Comparison of ENCODE assay signal across 9 mouse cellular contexts in the genomic region with DNA sequence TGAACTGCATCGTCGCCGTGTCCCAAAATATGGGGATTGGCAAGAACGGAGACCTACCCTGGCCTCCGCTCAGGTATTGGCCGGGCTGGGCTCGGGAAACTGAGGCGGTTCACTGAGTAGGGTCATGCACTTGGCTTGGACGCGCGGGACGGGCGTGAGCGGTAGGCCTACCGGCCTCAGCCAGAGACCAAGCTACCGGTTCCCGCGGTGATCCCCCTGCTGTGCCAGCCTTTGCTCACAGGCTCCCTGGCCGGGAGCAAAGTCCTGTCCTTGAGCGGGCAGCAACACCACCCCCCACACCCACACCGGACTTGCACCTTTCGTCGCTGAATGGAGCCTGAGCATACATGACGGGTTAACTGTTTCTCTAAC. TPM values are rescaled to one million over a fixed set of nuclear protein-coding genes. Genes with fewer than 3 reads are reported as not detected.
DNase-seq lines count a peak whose midpoint lies in the region; ATAC-seq and TF ChIP-seq lines count a peak whose summit lies in the region.
"Had no signal": no experiment of that assay in that cellular context is flagged by ENCODE, and none has a peak within 500 bp of the region (broad histone marks: within the 10 kb centered on the region; RNA-seq: fewer than 3 reads in every experiment).

No protein-coding gene starts in this region.

- TF ChIP-seq CTCF in heart, adult 2 months (IDR thresholded peaks at IDR 0.05) = no peak
- TF ChIP-seq CTCF in cortical plate, adult 2 months (IDR thresholded peaks at IDR 0.05; ENCODE audit: extremely low read depth, insufficient read depth, low read length) = no peak
- TF ChIP-seq CTCF in hindbrain, postnatal 0 days (IDR thresholded peaks at IDR 0.05; ENCODE audit: low read depth) = no peak

- no peaks in the 10 kb centered on the region for H3K9me3 ChIP-seq in hindbrain, postnatal 0 days (ENCODE audit: low read length)
- H3K9me3 ChIP-seq in liver, embryonic 15.5 days (replicated peaks) = no peaks in the 10 kb centered on the region

- H3K27ac ChIP-seq in heart, adult 2 months = peak overlapping the region; percentile 58
- no peak overlapping the region for H3K27ac ChIP-seq in cortical plate, adult 2 months (ENCODE audit: insufficient read depth, low read length)
- H3K27ac ChIP-seq in hindbrain, postnatal 0 days = no peak overlapping the region
- peak overlapping the region; percentile 81 for H3K27ac ChIP-seq in liver, embryonic 15.5 days (replicated peaks)

- peak overlapping the region; percentile 87 for H3K4me3 ChIP-seq in heart, adult 2 months
- peak overlapping the region; percentile 67 for H3K4me3 ChIP-seq in cortical plate, adult 2 months (ENCODE audit: insufficient read depth, low read length)
- H3K4me3 ChIP-seq in hindbrain, postnatal 0 days (ENCODE audit: low read length) = peak overlapping the region; percentile 64
- peak overlapping the region; percentile 91 for H3K4me3 ChIP-seq in liver, embryonic 15.5 days (replicated peaks)

- H3K4me2 ChIP-seq in hindbrain, postnatal 0 days (ENCODE audit: low read depth, low read length) = peak overlapping the region; percentile 82
- H3K4me2 ChIP-seq in liver, embryonic 15.5 days = peak overlapping the region; percentile 97

- H3K27me3 ChIP-seq in heart, adult 2 months (ENCODE audit: control insufficient read depth, insufficient read depth, low read length) = no peaks in the 10 kb centered on the region
- no peaks in the 10 kb centered on the region for H3K27me3 ChIP-seq in hindbrain, postnatal 0 days (ENCODE audit: insufficient read depth, low read length)
- no peaks in the 10 kb centered on the region for H3K27me3 ChIP-seq in liver, embryonic 15.5 days

- intact Hi-C loops in heart, adult 2 months (cut with DNase I) = loop anchor here (2.0 to 5.0 kb wide), 2 partner anchors 128 to 387 kb away; no protein-coding TSS in a partner anchor
- intact Hi-C loops in heart, postnatal 36 days (cut with DNase I) = loop anchor here (5.0 kb wide), 1 partner anchor 387 kb away; no protein-coding TSS in a partner anchor

- H3K79me2 ChIP-seq in heart, adult 2 months (replicated peaks; ENCODE audit: control insufficient read depth, insufficient read depth, low read length) = no peaks in the 10 kb centered on the region

- peaks cover 4% of the 10 kb centered on the region for H3K4me1 ChIP-seq in heart, adult 2 months (ENCODE audit: control insufficient read depth, insufficient read depth, low read length)
- H3K4me1 ChIP-seq in cortical plate, adult 2 months (ENCODE audit: control insufficient read depth, insufficient read depth, low read length) = peaks cover 2% of the 10 kb centered on the region
- 0 out of 2 replicates have a peak, but pooled peaks cover 3% of the 10 kb centered on the region for H3K4me1 ChIP-seq in hindbrain, postnatal 0 days (ENCODE audit: insufficient read depth, low read length)
- H3K4me1 ChIP-seq in liver, embryonic 15.5 days (replicated peaks) = peaks cover 34% of the 10 kb centered on the region

- peak overlapping the region; percentile 64 for H3K9ac ChIP-seq in heart, adult 2 months (ENCODE audit: low read depth, low read length)
- H3K9ac ChIP-seq in hindbrain, postnatal 0 days (replicated peaks; ENCODE audit: low read length) = peak overlapping the region; percentile 63; the same call in 1 of the 2 replicates
- peak overlapping the region; percentile 76 for H3K9ac ChIP-seq in liver, embryonic 15.5 days

- ATAC-seq in hindbrain, postnatal 0 days = peak; percentile 44
- ATAC-seq in liver, embryonic 15.5 days (ENCODE audit: insufficient read depth) = peak; percentile 33

- no peak for TF ChIP-seq POLR2A in heart, adult 2 months (IDR thresholded peaks at IDR 0.05; ENCODE audit: insufficient read depth, low read depth, low read length)
- TF ChIP-seq POLR2A in cortical plate, adult 2 months (IDR thresholded peaks at IDR 0.05; ENCODE audit: extremely low read depth, insufficient read depth, low read length) = no peak

- H3K36me3 ChIP-seq in heart, adult 2 months (ENCODE audit: control insufficient read depth, insufficient read depth, low read length) = no peaks in the 10 kb centered on the region
- no peaks in the 10 kb centered on the region; the same call in 1 of the 2 replicates for H3K36me3 ChIP-seq in hindbrain, postnatal 0 days (ENCODE audit: insufficient read depth, low read length)
- peaks cover 37% of the 10 kb centered on the region for H3K36me3 ChIP-seq in liver, embryonic 15.5 days (replicated peaks)

- DNase-seq in heart, adult 2 months = no peak
- no peak for DNase-seq in heart, postnatal 36 days
- no peak for DNase-seq in hindbrain, postnatal 0 days (ENCODE audit: low spot score)
- DNase-seq in frontal cortex, adult 2 months (ENCODE audit: extremely low spot score in 1 of 2, low spot score in 1 of 2) = no peak
- DNase-seq in embryo, embryonic 10 days (ENCODE audit: low spot score) = no peak
- no peak for DNase-seq in layer of hippocampus, adult 8-10 months (ENCODE audit: low spot score in 2 of 2)

- 1% methylated on average over 24 of the region's 24 CpGs for WGBS in heart, adult 2 months
- under 1% methylated on average over 24 of the region's 24 CpGs for WGBS in hindbrain, postnatal 0 days
- WGBS in liver, embryonic 15.5 days (ENCODE audit: insufficient replicate concordance) = under 1% methylated on average over 24 of the region's 24 CpGs

- no peak for TF ChIP-seq EP300 in heart, adult 2 months (IDR thresholded peaks at IDR 0.05; ENCODE audit: insufficient read depth, low read depth, low read length)

RNA-seq across cellular contexts. Expression of gene Msh3, which starts 0.5 kb away (rescaled TPM):
- 1 to 10 TPM; 7.2 to 9.1 TPM for total RNA-seq in heart, adult 2 months (2021)
- polyA plus RNA-seq in heart, adult 2 months (2012; rRNA removed) = 3.9 and 5.7 TPM in 2 replicates
- total RNA-seq in heart, postnatal 36 days (2021) = 10 to 100 TPM in 1 of 2 experiments, 1 to 10 TPM in 1; 9.5 to 11.3 TPM
- polyA plus RNA-seq in cortical plate, adult 2 months (2012; rRNA removed) = 20.2 and 20.8 TPM in 2 replicates
- total RNA-seq in hindbrain, postnatal 0 days (2014; rRNA removed) = 14.4 and 15.0 TPM in 2 replicates
- polyA plus RNA-seq in hindbrain, postnatal 0 days (2015; fragmentation: Nextera tagmentation; extraction: Ambion mirVana) = 21.1 and 21.9 TPM in 2 replicates
- 8.1 and 8.8 TPM in 2 replicates for polyA plus RNA-seq in liver, embryonic 15.5 days (2015; fragmentation: Nextera tagmentation; extraction: Ambion mirVana)
- 21.2 and 25.4 TPM in 2 replicates for polyA plus RNA-seq in frontal cortex, adult 2 months (2012; rRNA removed)
- total RNA-seq in layer of hippocampus, adult 8-10 months (2022) = 10 to 100 TPM; 24.1 to 29.0 (median 25.4) TPM

RNA-seq across cellular contexts. Expression of gene Dhfr, which starts 0.7 kb away (rescaled TPM):
- under 1 TPM; 0.78 to 0.84 TPM for total RNA-seq in heart, adult 2 months (2021)
- 0.39 and 0.91 TPM in 2 replicates for polyA plus RNA-seq in heart, adult 2 months (2012; rRNA removed)
- total RNA-seq in heart, postnatal 36 days (2021) = 1 to 10 TPM in 1 of 2 experiments, under 1 TPM in 1; 0.87 to 1.2 TPM
- polyA plus RNA-seq in cortical plate, adult 2 months (2012; rRNA removed) = 2.5 TPM in 2 replicates
- 4.1 and 4.3 TPM in 2 replicates for total RNA-seq in hindbrain, postnatal 0 days (2014; rRNA removed)
- 4.5 and 5.3 TPM in 2 replicates for polyA plus RNA-seq in hindbrain, postnatal 0 days (2015; fragmentation: Nextera tagmentation; extraction: Ambion mirVana)
- polyA plus RNA-seq in liver, embryonic 15.5 days (2015; fragmentation: Nextera tagmentation; extraction: Ambion mirVana) = 14.3 and 15.9 TPM in 2 replicates
- 1.8 and 2.3 TPM in 2 replicates for polyA plus RNA-seq in frontal cortex, adult 2 months (2012; rRNA removed)
- 1 to 10 TPM; 1.5 to 1.7 (median 1.7) TPM for total RNA-seq in layer of hippocampus, adult 8-10 months (2022)

RNA-seq across cellular contexts. Expression of gene Gm20379, which starts 49.5 kb away (rescaled TPM):
- total RNA-seq in heart, adult 2 months (2021) = not detected
- polyA plus RNA-seq in heart, adult 2 months (2012; rRNA removed) = not detected in 2 replicates
- total RNA-seq in heart, postnatal 36 days (2021) = not detected
- polyA plus RNA-seq in cortical plate, adult 2 months (2012; rRNA removed) = not detected in 2 replicates
- not detected in 2 replicates for total RNA-seq in hindbrain, postnatal 0 days (2014; rRNA removed)
- polyA plus RNA-seq in hindbrain, postnatal 0 days (2015; fragmentation: Nextera tagmentation; extraction: Ambion mirVana) = 0.73 and 0.83 TPM in 2 replicates
- 0.30 and 0.38 TPM in 2 replicates for polyA plus RNA-seq in liver, embryonic 15.5 days (2015; fragmentation: Nextera tagmentation; extraction: Ambion mirVana)
- not detected in 2 replicates for polyA plus RNA-seq in frontal cortex, adult 2 months (2012; rRNA removed)
- total RNA-seq in layer of hippocampus, adult 8-10 months (2022) = not detected
- total RNA-seq: gastrocnemius, postnatal 36 days had no signal

Comparison
In these comparisons a context has a peak if more than half of its experiments do, and no peak if none do; other contexts are left out.
1. H3K27ac ChIP-seq: peak in heart, adult 2 months (single experiment) and liver, embryonic 15.5 days (single experiment); none in cortical plate, adult 2 months (single experiment) and hindbrain, postnatal 0 days (single experiment).
2. Peak in every context shown above with its lines, with median percentiles within 50 percentile points of each other: H3K4me3 ChIP-seq and H3K9ac ChIP-seq.